Mouse (Mus musculus): ENCODE results near the gene Pmp22. TPM values are rescaled to one million over a fixed set of nuclear protein-coding genes. Genes with fewer than 3 reads are reported as not detected.

The Pmp22 gene
- polyA plus RNA-seq, 1 experiment from 2014 or later = 12.5 TPM

DNA sequence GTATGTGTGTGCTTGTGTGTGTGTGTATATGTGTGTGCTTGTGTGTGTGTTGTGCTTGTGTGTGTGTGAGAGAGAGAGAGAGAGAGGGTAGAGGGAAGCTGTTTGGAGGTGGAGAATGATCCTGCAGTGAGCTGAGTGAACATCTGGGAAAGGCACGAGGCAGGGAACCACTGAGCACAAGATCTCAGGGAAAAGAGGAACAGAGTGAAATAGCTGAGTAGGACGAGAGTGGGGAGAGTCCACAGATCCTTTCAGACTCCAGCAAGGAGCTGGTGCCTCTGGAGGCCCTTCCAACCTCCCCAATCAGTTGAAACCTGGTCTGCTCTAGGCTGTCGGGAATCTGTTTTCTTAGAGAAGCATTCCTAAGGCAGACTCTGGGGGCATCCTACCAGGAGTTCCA, 10.0 kb downstream of the Pmp22 start:
- H3K27ac ChIP-seq (ENCODE audit: low read depth, low read length) = no peak overlapping the region
- H3K9ac ChIP-seq (replicated peaks; ENCODE audit: low read depth, low read length) = no peak overlapping the region
- no peak overlapping the region for H3K4me3 ChIP-seq (ENCODE audit: low read depth, low read length)
- H3K9me3 ChIP-seq (ENCODE audit: control insufficient read depth, low read length) = no peaks in the 10 kb centered on the region
- ATAC-seq (ENCODE audit: low read depth) = no peak
- WGBS = 76% methylated on average over 3 of the region's 3 CpGs
- H3K36me3 ChIP-seq (ENCODE audit: control insufficient read depth, insufficient read depth, low read length) = no peaks in the 10 kb centered on the region
- no peak overlapping the region for H3K4me2 ChIP-seq (ENCODE audit: low read depth, low read length)
- no peaks in the 10 kb centered on the region for H3K4me1 ChIP-seq (ENCODE audit: control insufficient read depth, insufficient read depth, low read length)
- no peaks in the 10 kb centered on the region for H3K27me3 ChIP-seq (ENCODE audit: control insufficient read depth, insufficient read depth, low read length)

DNA sequence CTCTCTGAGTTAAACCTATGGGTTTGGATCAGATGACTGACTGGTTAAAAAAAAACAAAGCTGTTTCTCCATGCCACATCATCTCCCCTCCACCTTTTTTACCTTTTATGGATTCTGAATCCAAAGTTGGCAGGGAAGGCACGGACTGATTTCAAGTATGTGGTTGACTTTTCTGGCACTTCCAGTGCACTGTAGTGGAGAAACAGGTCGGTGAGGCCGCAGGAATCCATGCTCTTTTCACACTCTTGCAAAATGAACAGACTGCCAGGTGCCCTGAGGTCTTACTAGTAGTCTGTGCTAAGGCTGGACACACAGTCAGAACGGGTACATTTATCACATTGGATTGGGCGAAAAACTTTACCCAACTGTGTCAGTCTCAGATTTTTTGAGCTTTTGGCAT, 13.5 kb downstream of the Pmp22 start:
- H3K36me3 ChIP-seq (ENCODE audit: control insufficient read depth, insufficient read depth, low read length) = no peaks in the 10 kb centered on the region
- H3K27ac ChIP-seq (ENCODE audit: low read depth, low read length) = no peak overlapping the region
- no peak overlapping the region for H3K4me2 ChIP-seq (ENCODE audit: low read depth, low read length)
- no peaks in the 10 kb centered on the region for H3K27me3 ChIP-seq (ENCODE audit: control insufficient read depth, insufficient read depth, low read length)
- no peaks in the 10 kb centered on the region for H3K9me3 ChIP-seq (ENCODE audit: control insufficient read depth, low read length)
- no peak for ATAC-seq (ENCODE audit: low read depth)
- no peak overlapping the region for H3K4me3 ChIP-seq (ENCODE audit: low read depth, low read length)
- 95% methylated on average over 5 of the region's 5 CpGs for WGBS
- H3K9ac ChIP-seq (replicated peaks; ENCODE audit: low read depth, low read length) = no peak overlapping the region
- H3K4me1 ChIP-seq (ENCODE audit: control insufficient read depth, insufficient read depth, low read length) = no peaks in the 10 kb centered on the region

DNA sequence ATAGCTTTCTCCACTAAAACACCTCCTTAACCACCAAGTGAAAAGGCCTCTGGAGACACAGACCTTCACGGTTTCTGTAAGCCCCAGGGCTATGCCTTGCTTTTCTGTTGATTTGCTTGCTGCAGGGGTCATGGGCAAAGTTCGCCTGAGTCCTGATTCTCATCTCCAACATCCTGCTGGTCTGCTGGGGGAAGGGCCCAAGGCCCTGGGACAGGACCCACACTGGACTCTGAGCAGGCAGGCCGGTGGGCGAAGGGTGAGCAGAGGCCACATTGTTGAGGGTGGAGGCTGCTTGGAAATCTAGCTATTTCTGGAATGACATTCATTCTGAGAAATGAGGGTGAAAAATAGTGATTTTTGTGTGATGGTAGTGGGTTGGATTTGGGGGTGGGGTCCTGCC, 14.0 kb downstream of the Pmp22 start:
- H3K27ac ChIP-seq (ENCODE audit: low read depth, low read length) = no peak overlapping the region
- no peaks in the 10 kb centered on the region for H3K9me3 ChIP-seq (ENCODE audit: control insufficient read depth, low read length)
- H3K27me3 ChIP-seq (ENCODE audit: control insufficient read depth, insufficient read depth, low read length) = no peaks in the 10 kb centered on the region
- no peak overlapping the region for H3K9ac ChIP-seq (replicated peaks; ENCODE audit: low read depth, low read length)
- ATAC-seq (ENCODE audit: low read depth) = no peak
- H3K4me3 ChIP-seq (ENCODE audit: low read depth, low read length) = no peak overlapping the region
- no peaks in the 10 kb centered on the region for H3K4me1 ChIP-seq (ENCODE audit: control insufficient read depth, insufficient read depth, low read length)
- 87% methylated on average over 4 of the region's 4 CpGs for WGBS
- H3K36me3 ChIP-seq (ENCODE audit: control insufficient read depth, insufficient read depth, low read length) = no peaks in the 10 kb centered on the region
- H3K4me2 ChIP-seq (ENCODE audit: low read depth, low read length) = no peak overlapping the region

DNA sequence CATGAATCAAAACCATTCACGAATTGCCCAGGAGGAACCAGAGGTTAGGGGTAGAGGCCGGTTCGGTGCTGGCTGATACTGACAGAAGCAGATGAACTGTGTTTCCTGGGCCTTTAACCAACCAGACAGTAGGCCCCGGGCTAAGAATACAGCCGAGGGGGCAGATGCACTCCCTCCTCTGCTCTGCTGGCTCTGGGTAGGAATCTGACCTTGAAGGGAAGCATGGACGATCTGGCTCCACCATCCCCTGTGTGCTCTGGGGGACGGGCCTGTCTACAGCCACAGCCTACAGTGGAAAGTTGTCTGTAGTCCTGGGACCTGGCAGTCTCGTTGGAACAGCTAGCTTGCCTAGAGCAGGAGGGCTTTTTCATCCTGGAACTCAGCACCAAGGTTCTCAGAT, 14.7 kb downstream of the Pmp22 start:
- WGBS = 84% methylated on average over 8 of the region's 8 CpGs
- H3K9ac ChIP-seq (replicated peaks; ENCODE audit: low read depth, low read length) = no peak overlapping the region
- ATAC-seq (ENCODE audit: low read depth) = no peak

DNA sequence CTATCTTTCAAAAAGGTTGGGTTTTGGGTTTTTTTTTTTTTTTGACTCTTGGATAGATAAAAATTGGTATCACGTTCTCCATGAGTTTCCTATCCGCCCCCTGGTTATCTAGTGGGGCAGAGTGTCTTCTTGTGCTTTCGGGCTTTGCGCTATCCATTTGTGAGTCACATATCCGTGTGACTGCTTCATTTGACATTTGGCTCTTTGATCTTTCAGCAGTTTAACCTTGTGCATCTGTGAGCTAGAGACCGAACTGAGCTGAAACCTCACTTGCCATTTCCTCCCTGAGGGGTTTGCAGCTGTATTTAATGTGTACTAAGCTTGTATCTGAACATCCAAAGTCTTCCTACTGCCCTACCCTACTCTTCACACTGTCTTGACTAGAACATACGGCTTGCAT, 17.8 kb downstream of the Pmp22 start:
- H3K27ac ChIP-seq (ENCODE audit: low read depth, low read length) = no peak overlapping the region
- ATAC-seq (ENCODE audit: low read depth) = no peak

More for the DNA sequence above, 14.7 kb downstream of the Pmp22 start:
- Histone ChIP-seq H3K27ac (ENCODE audit: low read depth, low read length) (no peak overlapping the region), H3K4me1 (ENCODE audit: control insufficient read depth, insufficient read depth, low read length) (no peaks in the 10 kb centered on the region), H3K4me3 (ENCODE audit: low read depth, low read length) (no peak overlapping the region), H3K36me3 (ENCODE audit: control insufficient read depth, insufficient read depth, low read length) (no peaks in the 10 kb centered on the region), H3K4me2 (ENCODE audit: low read depth, low read length) (no peak overlapping the region), H3K27me3 (ENCODE audit: control insufficient read depth, insufficient read depth, low read length) (no peaks in the 10 kb centered on the region), H3K9me3 (ENCODE audit: control insufficient read depth, low read length) (no peaks in the 10 kb centered on the region)

DNA sequence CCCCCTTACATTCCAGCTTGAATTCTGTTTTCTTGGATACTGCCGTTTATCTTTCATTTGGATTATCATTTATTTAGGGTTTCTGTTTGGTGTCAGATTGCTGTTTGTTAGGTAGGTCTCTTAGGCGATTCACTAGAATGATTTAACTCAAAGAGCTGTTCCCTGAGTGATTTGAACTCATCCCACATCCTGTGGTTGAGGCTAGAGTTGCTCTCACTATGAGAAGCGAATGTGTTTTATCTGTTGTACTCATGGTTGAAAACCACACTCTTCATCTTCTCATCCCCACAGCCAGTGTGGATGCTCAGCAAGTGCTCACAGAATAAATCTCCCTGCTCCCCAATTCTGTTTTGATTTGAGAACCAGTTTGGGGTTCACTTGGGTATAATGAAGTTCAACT, 19.5 kb downstream of the Pmp22 start:
- Histone ChIP-seq H3K4me1 (ENCODE audit: control insufficient read depth, insufficient read depth, low read length) (no peaks in the 10 kb centered on the region), H3K36me3 (ENCODE audit: control insufficient read depth, insufficient read depth, low read length) (no peaks in the 10 kb centered on the region), H3K27ac (ENCODE audit: low read depth, low read length) (no peak overlapping the region), H3K9me3 (ENCODE audit: control insufficient read depth, low read length) (no peaks in the 10 kb centered on the region), H3K27me3 (ENCODE audit: control insufficient read depth, insufficient read depth, low read length) (no peaks in the 10 kb centered on the region), H3K4me3 (ENCODE audit: low read depth, low read length) (no peak overlapping the region), H3K4me2 (ENCODE audit: low read depth, low read length) (no peak overlapping the region), H3K9ac (replicated peaks; ENCODE audit: low read depth, low read length) (no peak overlapping the region)
- ATAC-seq (ENCODE audit: low read depth) = no peak
- 85% methylated on average over 3 of the region's 3 CpGs for WGBS

More for the DNA sequence above, 17.8 kb downstream of the Pmp22 start:
- WGBS = 79% methylated on average over 7 of the region's 7 CpGs
- H3K9me3 ChIP-seq (ENCODE audit: control insufficient read depth, low read length) = no peaks in the 10 kb centered on the region
- no peaks in the 10 kb centered on the region for H3K36me3 ChIP-seq (ENCODE audit: control insufficient read depth, insufficient read depth, low read length)
- H3K4me1 ChIP-seq (ENCODE audit: control insufficient read depth, insufficient read depth, low read length) = no peaks in the 10 kb centered on the region
- H3K4me3 ChIP-seq (ENCODE audit: low read depth, low read length) = no peak overlapping the region
- no peaks in the 10 kb centered on the region for H3K27me3 ChIP-seq (ENCODE audit: control insufficient read depth, insufficient read depth, low read length)
- H3K9ac ChIP-seq (replicated peaks; ENCODE audit: low read depth, low read length) = no peak overlapping the region
- H3K4me2 ChIP-seq (ENCODE audit: low read depth, low read length) = no peak overlapping the region

DNA sequence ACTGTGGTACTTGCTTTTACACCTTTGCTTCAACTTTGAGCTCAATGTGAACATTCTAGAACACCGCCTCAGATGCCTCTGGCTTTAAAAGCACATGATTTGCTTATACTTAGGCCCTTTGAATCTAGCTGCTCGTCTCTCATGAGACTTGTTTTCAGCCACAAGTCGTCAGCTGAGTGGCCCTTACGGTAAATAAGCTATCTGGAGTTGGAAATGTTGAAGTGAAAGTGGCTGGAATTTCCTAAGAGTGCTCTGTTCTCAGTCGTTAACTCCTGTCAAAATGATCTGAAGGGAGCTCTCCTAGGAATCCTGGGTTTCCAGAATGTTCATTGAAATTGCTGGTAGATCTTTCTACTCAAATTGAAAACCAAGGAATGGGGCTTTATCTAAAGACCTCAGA, 23.1 kb downstream of the Pmp22 start:
- Histone ChIP-seq H3K27ac (ENCODE audit: low read depth, low read length) (no peak overlapping the region), H3K4me1 (ENCODE audit: control insufficient read depth, insufficient read depth, low read length) (no peaks in the 10 kb centered on the region), H3K9me3 (ENCODE audit: control insufficient read depth, low read length) (no peaks in the 10 kb centered on the region), H3K4me3 (ENCODE audit: low read depth, low read length) (no peak overlapping the region), H3K4me2 (ENCODE audit: low read depth, low read length) (no peak overlapping the region), H3K27me3 (ENCODE audit: control insufficient read depth, insufficient read depth, low read length) (no peaks in the 10 kb centered on the region), H3K9ac (replicated peaks; ENCODE audit: low read depth, low read length) (no peak overlapping the region), H3K36me3 (ENCODE audit: control insufficient read depth, insufficient read depth, low read length) (no peaks in the 10 kb centered on the region)
- ATAC-seq (ENCODE audit: low read depth) = no peak
- WGBS = 88% methylated on average over 5 of the region's 5 CpGs

DNA sequence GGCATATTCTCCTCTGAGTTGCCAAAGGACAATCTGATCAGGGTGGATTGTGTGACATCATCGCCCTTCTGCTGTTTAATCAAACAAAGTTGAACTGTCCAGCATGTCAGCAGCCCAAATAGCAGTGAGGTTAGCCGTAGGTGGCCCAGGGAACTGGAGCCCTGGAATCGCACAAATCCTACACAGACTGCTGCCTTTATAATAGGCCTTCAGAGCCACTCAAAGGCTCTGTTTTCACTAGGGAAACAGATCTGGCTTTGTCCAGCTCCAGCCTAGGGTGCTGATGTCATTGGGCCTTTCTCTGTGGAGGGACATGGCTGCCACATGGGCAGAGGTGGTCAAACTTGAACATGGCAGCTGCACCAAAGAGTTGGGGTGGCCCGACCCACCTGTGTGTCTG, 28.3 kb downstream of the Pmp22 start:
- Histone ChIP-seq H3K9ac (replicated peaks; ENCODE audit: low read depth, low read length) (no peak overlapping the region), H3K36me3 (ENCODE audit: control insufficient read depth, insufficient read depth, low read length) (no peaks in the 10 kb centered on the region), H3K4me1 (ENCODE audit: control insufficient read depth, insufficient read depth, low read length) (no peaks in the 10 kb centered on the region), H3K27ac (ENCODE audit: low read depth, low read length) (no peak overlapping the region), H3K4me2 (ENCODE audit: low read depth, low read length) (no peak overlapping the region), H3K9me3 (ENCODE audit: control insufficient read depth, low read length) (no peaks in the 10 kb centered on the region), H3K27me3 (ENCODE audit: control insufficient read depth, insufficient read depth, low read length) (no peaks in the 10 kb centered on the region), H3K4me3 (ENCODE audit: low read depth, low read length) (no peak overlapping the region)
- 83% methylated on average over 4 of the region's 4 CpGs for WGBS
- no peak for ATAC-seq (ENCODE audit: low read depth)

DNA sequence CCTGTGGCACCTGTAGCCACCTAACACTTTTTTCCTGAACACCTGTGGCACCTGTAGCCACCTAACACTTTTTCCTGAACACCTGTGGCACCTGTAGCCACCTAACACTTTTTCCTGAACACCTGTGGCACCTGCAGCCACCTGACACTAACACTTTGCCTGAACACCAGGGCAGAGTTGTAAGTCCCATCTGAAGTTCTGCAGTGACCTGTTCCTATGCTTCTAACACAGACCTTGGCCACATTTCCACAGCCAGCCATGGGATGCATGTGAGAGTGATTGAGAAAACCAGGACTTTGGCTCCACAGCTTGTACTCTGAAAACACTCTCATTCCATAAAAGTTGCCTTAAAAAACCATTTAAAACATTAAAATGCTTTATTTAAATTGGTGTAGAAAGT, 32.1 kb downstream of the Pmp22 start:
- H3K4me2 ChIP-seq (ENCODE audit: low read depth, low read length) = no peak overlapping the region
- no peak overlapping the region for H3K9ac ChIP-seq (replicated peaks; ENCODE audit: low read depth, low read length)
- no peak overlapping the region for H3K4me3 ChIP-seq (ENCODE audit: low read depth, low read length)
- no peak overlapping the region for H3K27ac ChIP-seq (ENCODE audit: low read depth, low read length)
- ATAC-seq (ENCODE audit: low read depth) = no peak
- no peaks in the 10 kb centered on the region for H3K4me1 ChIP-seq (ENCODE audit: control insufficient read depth, insufficient read depth, low read length)
- no peaks in the 10 kb centered on the region for H3K36me3 ChIP-seq (ENCODE audit: control insufficient read depth, insufficient read depth, low read length)
- no peaks in the 10 kb centered on the region for H3K9me3 ChIP-seq (ENCODE audit: control insufficient read depth, low read length)
- H3K27me3 ChIP-seq (ENCODE audit: control insufficient read depth, insufficient read depth, low read length) = no peaks in the 10 kb centered on the region

DNA sequence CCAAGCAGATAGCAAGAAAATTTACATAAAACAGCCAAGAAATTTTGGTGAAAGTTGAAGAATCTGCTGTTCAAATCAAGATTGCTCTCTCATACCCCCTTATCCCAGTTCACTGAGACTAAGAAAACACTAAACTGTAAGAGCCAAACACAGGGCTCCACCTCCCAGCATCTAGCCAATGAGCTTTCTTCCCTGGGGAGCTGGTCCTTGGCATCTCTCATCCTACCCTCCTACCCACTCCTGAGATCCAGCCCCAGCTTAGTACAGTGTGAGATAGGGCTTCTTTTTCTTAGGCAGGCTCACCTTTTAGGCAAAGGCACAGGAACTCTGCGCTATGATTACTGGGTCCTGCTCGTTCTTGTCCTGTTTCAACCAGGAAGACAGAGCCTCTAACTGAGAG, 34.0 kb downstream of the Pmp22 start:
- Histone ChIP-seq H3K9ac (replicated peaks; ENCODE audit: low read depth, low read length) (no peak overlapping the region), H3K27ac (ENCODE audit: low read depth, low read length) (no peak overlapping the region), H3K4me3 (ENCODE audit: low read depth, low read length) (no peak overlapping the region), H3K4me2 (ENCODE audit: low read depth, low read length) (no peak overlapping the region), H3K4me1 (ENCODE audit: control insufficient read depth, insufficient read depth, low read length) (no peaks in the 10 kb centered on the region), H3K36me3 (ENCODE audit: control insufficient read depth, insufficient read depth, low read length) (no peaks in the 10 kb centered on the region), H3K27me3 (ENCODE audit: control insufficient read depth, insufficient read depth, low read length) (no peaks in the 10 kb centered on the region), H3K9me3 (ENCODE audit: control insufficient read depth, low read length) (no peaks in the 10 kb centered on the region)
- 89% methylated on average over 2 of the region's 2 CpGs for WGBS
- ATAC-seq (ENCODE audit: low read depth) = no peak
